Mouse (Mus musculus) G1E (cell line): ENCODE data around the gene Med10. TPM values are rescaled to one million over a fixed set of nuclear protein-coding genes. Genes with fewer than 3 reads are reported as not detected.

Experiments
- ATAC-seq: 2 replicates; pipeline ENCODE4 v1.8.0; 2016; ENCODE audit warnings: mild to moderate bottlenecking; ENCODE audit not compliant: insufficient number of reproducible peaks, poor library complexity, low FRiP score, severe bottlenecking; ENCODE audit errors: extremely low read depth
- DNase-seq: peaks from one replicate; pipeline ENCODE4 v3.0.0; 2012; ENCODE audit warnings: low spot score
- H3K27me3 ChIP-seq: 2 replicates; pipeline ENCODE4 v1.6.1; 2012; ENCODE audit warnings: mild to moderate bottlenecking, low read length, inconsistent platforms; ENCODE audit not compliant: insufficient read depth
- H3K36me3 ChIP-seq: replicated peaks from 2 replicates; pipeline ENCODE3; 2012; ENCODE audit warnings: mild to moderate bottlenecking, inconsistent platforms
- H3K4me1 ChIP-seq: 2 replicates; pipeline ENCODE4 v1.6.1; 2012; ENCODE audit warnings: low read depth, low read length, inconsistent platforms, mixed read lengths; ENCODE audit not compliant: insufficient read depth
- H3K4me3 ChIP-seq: 2 replicates; pipeline ENCODE4 v1.5.1; 2012; ENCODE audit warnings: low read depth, mild to moderate bottlenecking, inconsistent platforms, low read length, moderate library complexity, mixed read lengths
- H3K9me3 ChIP-seq: replicated peaks from 2 replicates; pipeline ENCODE4 v1.6.1; 2012; ENCODE audit warnings: inconsistent platforms
- CTCF ChIP-seq: IDR thresholded peaks from 2 replicates; pipeline ENCODE4 v1.5.1; 2012; ENCODE audit warnings: low read depth, low read length, inconsistent platforms, mixed read lengths
- GATA1 ChIP-seq: IDR thresholded peaks from 2 replicates; pipeline ENCODE4 v1.6.1; 2012; ENCODE audit warnings: borderline replicate concordance, low read length, inconsistent platforms, mixed read lengths
- GATA2 ChIP-seq: IDR thresholded peaks from 2 replicates; pipeline ENCODE4 v1.6.1; 2012; ENCODE audit warnings: low read depth, low read length, inconsistent platforms, borderline replicate concordance
- POLR2AphosphoS5 ChIP-seq: IDR thresholded peaks from 2 replicates; pipeline ENCODE4 v1.6.1; 2012; ENCODE audit warnings: low read depth, low read length, inconsistent platforms; ENCODE audit not compliant: insufficient replicate concordance
- TAL1 ChIP-seq: conservative IDR thresholded peaks from 2 replicates; pipeline ENCODE4 v1.6.1; 2012; ENCODE audit warnings: low read depth, low read length, inconsistent platforms, mixed read lengths
- polyA plus RNA-seq: library from polyadenylated mRNA; stranded (reverse); fragments of >175 nt; gene quantifications from 2 replicates; pipeline ENCODE4 v1.2.3, GENCODE M21; 2012
- total RNA-seq, 2 experiments: library from RNA; stranded (forward) in 1 of 2; stranded (reverse) in 1 of 2; fragments of 200-1000 nt in 1 of 2; fragments of >200 nt in 1 of 2; fragmentation: Nextera tagmentation in 1 of 2; gene quantifications; 2 replicates each; pipeline ENCODE4 v1.2.3; 2014 to 2017

Med10 gene
- total RNA-seq (2014; fragmentation: Nextera tagmentation) (30.4 and 49.1 TPM in 2 replicates), total RNA-seq (2017) (112 and 127 TPM in 2 replicates), polyA plus RNA-seq (19.7 and 31.8 TPM in 2 replicates)

GRCm38 (mm10) chr13:69802095-69802494, at the start of gene Med10:
Med10 (plus strand) TSS chr13:69802395.
- no peak for ATAC-seq
- TF ChIP-seq GATA1 = no peak
- TF ChIP-seq POLR2AphosphoS5 = no peak
- TF ChIP-seq GATA2 = no peak
- no peak for TF ChIP-seq TAL1
- no peak for TF ChIP-seq CTCF
- no peak for DNase-seq
- Histone ChIP-seq H3K27me3 (peaks cover 3% of the 10 kb centered on the region; the same call in 1 of the 2 replicates), H3K9me3 (no peaks in the 10 kb centered on the region), H3K4me1 (no peaks in the 10 kb centered on the region), H3K4me3 (no peak within 1 kb of the TSS), H3K36me3 (no peaks in the 10 kb centered on the region)

- no peak for ATAC-seq
- TF ChIP-seq TAL1 (no peak), POLR2AphosphoS5 (no peak), GATA2 (no peak), GATA1 (no peak), CTCF (no peak)
- H3K36me3 ChIP-seq = no peaks in the 10 kb centered on the region
These were observed 49.3 kb upstream of the Med10 start for GRCm38 (mm10) chr13:69752875-69753274.

GRCm38 (mm10) chr13:69758979-69759378, 43.2 kb upstream of the Med10 start:
- no peak for ATAC-seq
- Histone ChIP-seq H3K4me1 (no peaks in the 10 kb centered on the region), H3K27me3 (no peaks in the 10 kb centered on the region), H3K4me3 (no peak overlapping the region), H3K9me3 (peaks cover 18% of the 10 kb centered on the region), H3K36me3 (no peaks in the 10 kb centered on the region)
- DNase-seq = no peak
- no peak for TF ChIP-seq CTCF
- TF ChIP-seq GATA1 = no peak
- no peak for TF ChIP-seq TAL1
- no peak for TF ChIP-seq POLR2AphosphoS5
- no peak for TF ChIP-seq GATA2

More at GRCm38 (mm10) chr13:69752875-69753274, 49.3 kb upstream of the Med10 start:
- Histone ChIP-seq H3K4me1 (no peaks in the 10 kb centered on the region), H3K9me3 (peaks cover 15% of the 10 kb centered on the region), H3K27me3 (no peaks in the 10 kb centered on the region), H3K4me3 (no peak overlapping the region)
- DNase-seq = no peak

- no peaks in the 10 kb centered on the region for H3K4me1 ChIP-seq
- no peak overlapping the region for H3K4me3 ChIP-seq
- DNase-seq (no peak), ATAC-seq (no peak)
- TF ChIP-seq CTCF (no peak), POLR2AphosphoS5 (no peak), GATA2 (no peak), GATA1 (no peak), TAL1 (no peak)
- no peaks in the 10 kb centered on the region for H3K36me3 ChIP-seq
- H3K9me3 ChIP-seq = peaks cover 25% of the 10 kb centered on the region
- H3K27me3 ChIP-seq = no peaks in the 10 kb centered on the region
These were observed 40.8 kb upstream of the Med10 start for GRCm38 (mm10) chr13:69761393-69761792.

GRCm38 (mm10) chr13:69764646-69765045, 37.5 kb upstream of the Med10 start:
- H3K4me3 ChIP-seq = no peak overlapping the region
- no peak for ATAC-seq
- no peaks in the 10 kb centered on the region for H3K36me3 ChIP-seq
- no peak for TF ChIP-seq GATA2
- no peak for TF ChIP-seq GATA1
- TF ChIP-seq POLR2AphosphoS5 = no peak
- no peak for TF ChIP-seq CTCF
- TF ChIP-seq TAL1 = no peak
- peaks cover 36% of the 10 kb centered on the region for H3K9me3 ChIP-seq
- DNase-seq = no peak
- H3K27me3 ChIP-seq = no peaks in the 10 kb centered on the region
- H3K4me1 ChIP-seq = no peaks in the 10 kb centered on the region

GRCm38 (mm10) chr13:69768152-69768551, 34.0 kb upstream of the Med10 start:
- Histone ChIP-seq H3K36me3 (no peaks in the 10 kb centered on the region), H3K9me3 (peaks cover 41% of the 10 kb centered on the region), H3K4me3 (no peak overlapping the region), H3K27me3 (no peaks in the 10 kb centered on the region), H3K4me1 (no peaks in the 10 kb centered on the region)
- ATAC-seq (no peak), DNase-seq (no peak)
- TF ChIP-seq POLR2AphosphoS5 (no peak), GATA2 (no peak), TAL1 (no peak), CTCF (no peak), GATA1 (no peak)
